Mouse (Mus musculus) forebrain, embryonic 14.5 days (tissue): ENCODE measurements around the gene Srebf2. TPM values are rescaled to one million over a fixed set of nuclear protein-coding genes. Genes with fewer than 3 reads are reported as not detected.

Source experiments
- ATAC-seq: fragments of 200-750 bp; cut with Nextera tagmentation; 2 replicates; pipeline ENCODE4 v1.8.0; 2017; ENCODE audit warnings: mild to moderate bottlenecking, moderate library complexity
- DNase-seq: peaks from one replicate; pipeline ENCODE4 v3.0.0-alpha.2; 2015; ENCODE audit warnings: low spot score
- H3K27ac ChIP-seq: fragments of 300-500 bp; sonication (generic); 2 replicates; pipeline ENCODE4 v1.5.1; 2014; ENCODE audit warnings: low read depth, mild to moderate bottlenecking, control low read depth, low read length, moderate library complexity
- H3K27me3 ChIP-seq: fragments of 300-500 bp; sonication (generic); replicated peaks from 2 replicates; pipeline ENCODE4 v1.6.1; 2014; ENCODE audit warnings: low read length, control low read depth, mixed read lengths; ENCODE audit not compliant: control insufficient read depth, insufficient read depth
- H3K36me3 ChIP-seq: fragments of 300-500 bp; sonication (generic); 2 replicates; pipeline ENCODE4 v1.6.1; 2014; ENCODE audit warnings: low read length, control low read depth; ENCODE audit not compliant: control insufficient read depth, insufficient read depth
- H3K4me1 ChIP-seq: fragments of 300-500 bp; sonication (generic); 2 replicates; pipeline ENCODE4 v1.6.1; 2014; ENCODE audit warnings: antibody characterized with exemption, low read length, control low read depth; ENCODE audit not compliant: control insufficient read depth, insufficient read depth
- H3K4me2 ChIP-seq: fragments of 300-500 bp; sonication (generic); 2 replicates; pipeline ENCODE4 v1.6.1; 2014; ENCODE audit warnings: mild to moderate bottlenecking, control low read depth, low read length
- H3K4me3 ChIP-seq: fragments of 300-500 bp; sonication (generic); 2 replicates; pipeline ENCODE4 v1.5.1; 2014; ENCODE audit warnings: low read depth, low read length, control low read depth
- H3K9ac ChIP-seq: fragments of 300-500 bp; sonication (generic); 2 replicates; pipeline ENCODE4 v1.6.1; 2014; ENCODE audit warnings: mild to moderate bottlenecking, low read length, control low read depth, moderate library complexity
- H3K9me3 ChIP-seq: fragments of 300-500 bp; sonication (generic); replicated peaks from 2 replicates; pipeline ENCODE4 v1.6.1; 2016; ENCODE audit warnings: low read length, control low read depth, mixed read lengths; ENCODE audit not compliant: control insufficient read depth
- WGBS: fragments of 180-500 bp; shearing (Covaris S2); extraction: QIAGEN DNeasy Blood & Tissue Kit; methylation state at CpG from one replicate; pipeline ENCODE4 v1.1.7; 2014; 5-methylcytosine and 5-hydroxymethylcytosine counted together
- microRNA counts: library from miRNA; unstranded; fragments of <30 nt; microRNA quantifications from one replicate; lab custom pipeline; 2016
- microRNA-seq: library from miRNA; unstranded; fragments of <30 nt; microRNA quantifications from one replicate; pipeline ENCODE4, GENCODE M21; 2016
- polyA plus RNA-seq: library from polyadenylated mRNA; unstranded; fragments of >200 nt; fragmentation: Nextera tagmentation; extraction: Ambion mirVana; gene quantifications from 2 replicates; pipeline ENCODE4 v1.2.1, GENCODE M21; 2014

Srebf2 gene
- polyA plus RNA-seq, 1 experiment from 2014 or later: 99.6 TPM

GRCm38 (mm10) chr15:82247131-82247776 is 100.3 kb downstream of the Srebf2 start:
- 87% methylated on average over 3 of the region's 3 CpGs for WGBS
- Histone ChIP-seq H3K36me3 (no peaks in the 10 kb centered on the region), H3K4me1 (peaks cover 4% of the 10 kb centered on the region; the same call in 1 of the 2 replicates), H3K4me2 (no peak overlapping the region), H3K27ac (no peak overlapping the region), H3K4me3 (no peak overlapping the region), H3K27me3 (no peaks in the 10 kb centered on the region), H3K9ac (no peak overlapping the region), H3K9me3 (no peaks in the 10 kb centered on the region)
- DNase-seq (no peak), ATAC-seq (no peak)

GRCm38 (mm10) chr15:82251579-82251978 is 104.6 kb downstream of the Srebf2 start:
- Histone ChIP-seq H3K9ac (no peak overlapping the region), H3K36me3 (no peaks in the 10 kb centered on the region), H3K4me3 (no peak overlapping the region), H3K27me3 (no peaks in the 10 kb centered on the region), H3K9me3 (no peaks in the 10 kb centered on the region), H3K4me2 (no peak overlapping the region), H3K27ac (no peak overlapping the region), H3K4me1 (peaks cover 6% of the 10 kb centered on the region)
- DNase-seq (no peak), ATAC-seq (no peak)
- WGBS: 100% methylated on average over 3 of the region's 3 CpGs

- 86% methylated on average over 6 of the region's 6 CpGs for WGBS
- Histone ChIP-seq H3K4me2 (no peak within 1 kb of the TSS), H3K36me3 (no peaks in the 10 kb centered on the region), H3K4me1 (peaks cover 10% of the 10 kb centered on the region), H3K27ac (no peak within 1 kb of the TSS), H3K9me3 (no peaks in the 10 kb centered on the region), H3K27me3 (no peaks in the 10 kb centered on the region), H3K4me3 (no peak within 1 kb of the TSS), H3K9ac (no peak within 1 kb of the TSS)
- DNase-seq (no peak), ATAC-seq (no peak)
Measured at GRCm38 (mm10) chr15:82252097-82252496, 105.1 kb downstream of the Srebf2 start, which contains the start of gene 1500009C09Rik. TSS of gene 1500009C09Rik (plus strand) at chr15:82252397.

MicroRNAs within 50 kb of the gene (microRNA counts, 519-probe panel; counts per million panel counts)
- 3,724 counts per million, percentile 41 among the panel's probes with 10 or more counts for microRNA mmu-miR-33 (lab: Ali Mortazavi, UCI)

Small RNA genes lying within 50 kb of the gene (microRNA-seq; reads per million reads assigned to microRNA genes)
- 62.9 reads per million, percentile 52 among the genes with 10 or more reads in this experiment for gene Mir33

Other genes with a start within 250 kb of the Srebf2 start
- gene Polr3h, start 220.9 kb upstream of the Srebf2 start, polyA plus RNA-seq: 99.6 and 110 TPM in 2 replicates
- gene Csdc2, start 210.4 kb upstream of the Srebf2 start, polyA plus RNA-seq: 72.8 and 110 TPM in 2 replicates
- 92.6 and 93.3 TPM in 2 replicates for gene Pmm1, start 186.3 kb upstream of the Srebf2 start, polyA plus RNA-seq
- gene 1700029P11Rik, start 166.6 kb upstream of the Srebf2 start, polyA plus RNA-seq: not detected in 2 replicates
- gene Xrcc6, start 159.3 kb upstream of the Srebf2 start, polyA plus RNA-seq: 55.4 and 56.9 TPM in 2 replicates
- gene Desi1, start 113.3 kb upstream of the Srebf2 start, polyA plus RNA-seq: 33.4 and 39.5 TPM in 2 replicates
- gene Snu13, start 99.6 kb upstream of the Srebf2 start, polyA plus RNA-seq: 295 and 348 TPM in 2 replicates
- not detected in 2 replicates for gene 4930407I10Rik, start 88.0 kb upstream of the Srebf2 start, polyA plus RNA-seq
- not detected in 2 replicates for gene Mei1, start 77.2 kb upstream of the Srebf2 start, polyA plus RNA-seq
- 12.8 and 15.5 TPM in 2 replicates for gene Ccdc134, start 19.3 kb upstream of the Srebf2 start, polyA plus RNA-seq
- 0.61 and 0.77 TPM in 2 replicates for gene Shisa8, start 65.6 kb downstream of the Srebf2 start, polyA plus RNA-seq
- gene Tnfrsf13c, start 77.2 kb downstream of the Srebf2 start, polyA plus RNA-seq: 0.14 and 0.19 TPM in 2 replicates
- 42.4 and 63.9 TPM in 2 replicates for gene Cenpm, start 97.6 kb downstream of the Srebf2 start, polyA plus RNA-seq
- 13.2 and 19.3 TPM in 2 replicates for gene 1500009C09Rik, start 105.2 kb downstream of the Srebf2 start, polyA plus RNA-seq
- 225 and 276 TPM in 2 replicates for gene Sept3, start 127.7 kb downstream of the Srebf2 start, polyA plus RNA-seq
- not detected in 2 replicates for gene Wbp2nl, start 151.8 kb downstream of the Srebf2 start, polyA plus RNA-seq
- 27.5 and 29.6 TPM in 2 replicates for gene Naga, start 191.7 kb downstream of the Srebf2 start, polyA plus RNA-seq
- 0.63 and 0.80 TPM in 2 replicates for gene Pheta2, start 191.8 kb downstream of the Srebf2 start, polyA plus RNA-seq
- 296 and 326 TPM in 2 replicates for gene Smdt1, start 191.8 kb downstream of the Srebf2 start, polyA plus RNA-seq
- gene Ndufa6, start 207.1 kb downstream of the Srebf2 start, polyA plus RNA-seq: 302 and 403 TPM in 2 replicates
- gene Cyp2d22, start 233.1 kb downstream of the Srebf2 start, polyA plus RNA-seq: 0.63 and 1.2 TPM in 2 replicates
- gene Cyp2d11, start 246.8 kb downstream of the Srebf2 start, polyA plus RNA-seq: not detected in 2 replicates